Mouse (Mus musculus) kidney, adult 18-20 months (tissue): ENCODE data around the gene Man2a1.
A peak's percentile ranks its signal among the peaks of the same experiment; 100 is the strongest.

Experiments used
- DNase-seq: peaks from one replicate; pipeline ENCODE4 v3.0.0; 2021

Man2a1 gene

GRCm38 (mm10) chr17:64637868-64638537 lies 37.5 kb downstream of the Man2a1 start:
- no peak for DNase-seq

GRCm38 (mm10) chr17:64641376-64641775 lies 40.8 kb downstream of the Man2a1 start:
- DNase-seq = no peak

GRCm38 (mm10) chr17:64643644-64644043 lies 43.1 kb downstream of the Man2a1 start:
- DNase-seq = no peak

GRCm38 (mm10) chr17:64644888-64645605 lies 44.5 kb downstream of the Man2a1 start:
- no peak for DNase-seq

GRCm38 (mm10) chr17:64647396-64647795 lies 46.9 kb downstream of the Man2a1 start:
- DNase-seq = no peak

- DNase-seq = no peak
Measured at GRCm38 (mm10) chr17:64650702-64651101, 50.2 kb downstream of the Man2a1 start.

- no peak for DNase-seq
Measured at GRCm38 (mm10) chr17:64653621-64654020, 53.1 kb downstream of the Man2a1 start.

- DNase-seq = no peak
Measured at GRCm38 (mm10) chr17:64659682-64660081, 59.1 kb downstream of the Man2a1 start.

GRCm38 (mm10) chr17:64666518-64666917 lies 66.0 kb downstream of the Man2a1 start:
- DNase-seq = no peak

GRCm38 (mm10) chr17:64668504-64668903 lies 68.0 kb downstream of the Man2a1 start:
- peak; percentile 59 for DNase-seq

GRCm38 (mm10) chr17:64674401-64674800 lies 73.9 kb downstream of the Man2a1 start:
- DNase-seq = no peak

- DNase-seq = no peak
Measured at GRCm38 (mm10) chr17:64674980-64675379, 74.4 kb downstream of the Man2a1 start.

GRCm38 (mm10) chr17:64676735-64677469 lies 76.4 kb downstream of the Man2a1 start:
- peak; percentile 11 for DNase-seq

- DNase-seq = peak; percentile 38
Measured at GRCm38 (mm10) chr17:64681461-64681860, 80.9 kb downstream of the Man2a1 start.

- peak; percentile 75 for DNase-seq
Measured at GRCm38 (mm10) chr17:64681927-64682326, 81.4 kb downstream of the Man2a1 start.

- DNase-seq = no peak
Measured at GRCm38 (mm10) chr17:64684088-64684487, 83.6 kb downstream of the Man2a1 start.

GRCm38 (mm10) chr17:64685216-64685903 lies 84.8 kb downstream of the Man2a1 start:
- peak; percentile 60 for DNase-seq

- DNase-seq = no peak
Measured at GRCm38 (mm10) chr17:64689614-64690013, 89.1 kb downstream of the Man2a1 start.

- no peak for DNase-seq
Measured at GRCm38 (mm10) chr17:64697277-64697831, 96.8 kb downstream of the Man2a1 start.

- no peak for DNase-seq
Measured at GRCm38 (mm10) chr17:64698516-64698915, 98.0 kb downstream of the Man2a1 start.

GRCm38 (mm10) chr17:64703649-64704230 lies 103.2 kb downstream of the Man2a1 start:
- no peak for DNase-seq

GRCm38 (mm10) chr17:64707529-64707928 lies 107.0 kb downstream of the Man2a1 start:
- no peak for DNase-seq
